Mouse (Mus musculus): ENCODE measurements around the gene Rtel1.

DNA sequence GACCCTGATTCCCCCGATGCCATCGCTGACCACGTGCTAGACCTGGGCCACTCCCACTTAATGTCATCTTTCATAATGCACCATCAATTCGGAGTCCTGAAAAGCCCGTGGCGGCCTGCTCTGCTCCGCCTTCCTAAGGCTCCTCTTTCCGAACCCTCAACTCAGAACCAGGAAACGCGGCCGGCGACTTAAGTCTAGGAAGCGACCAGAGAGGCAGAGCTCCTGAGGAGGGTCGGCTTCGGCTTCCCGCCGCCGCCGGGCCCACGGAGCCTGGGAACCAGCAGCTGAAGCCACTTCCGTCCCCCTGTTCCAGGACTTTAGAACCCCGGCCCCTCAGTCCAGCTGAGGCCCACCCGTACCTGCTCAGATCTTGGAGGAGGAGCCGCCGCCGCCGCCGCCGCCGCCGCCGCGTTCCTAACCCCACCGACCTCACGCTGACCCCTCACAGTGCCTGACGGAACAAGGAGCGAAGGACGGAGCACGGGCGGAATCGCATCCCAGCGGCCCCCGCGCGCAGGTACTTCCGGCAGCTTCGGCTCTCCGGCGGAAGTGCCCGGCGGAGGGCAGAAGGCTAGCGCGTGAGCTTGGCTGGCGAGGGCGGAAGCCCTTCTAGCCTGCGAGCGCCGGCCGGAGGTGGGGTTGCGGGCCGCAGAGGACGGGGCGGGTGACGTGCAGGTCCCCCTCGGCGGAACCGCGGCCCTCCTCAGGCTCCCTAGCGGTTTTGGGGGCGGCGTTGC, 45.5 kb downstream of the Rtel1 start, which contains the start of the genes Zgpat and Arfrp1:
- TF ChIP-seq GATA1 (IDR thresholded peaks at IDR 0.05; ENCODE audit: borderline replicate concordance, low read length) (no peak), FLI1 (IDR thresholded peaks at IDR 0.05; ENCODE audit: low read length) (no peak)

All from megakaryocyte, embryonic 14.5 days (primary cell).